Mouse (Mus musculus): ENCODE measurements around the gene Cstad.
A peak's percentile ranks its signal among the peaks of the same experiment; 100 is the strongest.

The Cstad gene

DNA sequence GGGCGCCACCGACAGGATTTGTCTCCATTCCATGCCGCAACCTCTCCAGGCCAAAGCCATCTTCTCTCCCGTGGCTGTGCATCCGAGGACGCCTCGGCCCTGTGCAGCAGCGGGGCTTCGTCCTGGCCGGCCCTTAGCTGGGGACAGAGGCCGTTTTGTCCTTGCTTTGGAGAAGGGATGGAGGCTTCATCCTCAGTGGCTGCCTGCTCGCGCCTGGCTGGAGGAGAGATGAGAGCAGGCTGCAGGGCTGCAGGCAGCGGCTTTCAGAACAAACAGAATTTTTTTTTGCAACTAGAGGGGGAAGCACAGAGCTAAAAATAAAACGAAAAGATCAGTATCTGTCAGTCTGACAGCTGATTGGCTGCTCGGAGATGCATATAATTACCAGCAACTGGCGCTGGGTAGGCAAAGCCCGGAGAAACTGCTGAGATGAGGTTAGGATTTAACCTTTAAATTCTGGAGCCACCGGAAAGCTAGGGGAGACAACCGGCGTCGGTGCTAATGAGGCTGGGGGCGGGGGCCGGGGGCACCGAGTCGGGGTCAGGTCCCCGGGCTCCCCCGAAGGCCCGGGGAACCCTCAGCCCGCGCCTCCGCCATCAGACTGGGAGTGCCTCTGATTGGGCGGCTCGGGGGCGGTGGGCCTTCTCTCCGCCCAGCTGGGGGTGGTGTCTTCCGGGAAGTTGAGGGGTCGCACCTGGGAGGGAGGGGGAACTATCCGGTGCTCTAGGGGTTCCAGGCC, at the start of gene Cstad:
TSS of gene Cstad (plus strand) at position 400 of the 739 bp plus-strand sequence.
- DNase-seq (ENCODE audit: low read depth) = peak; percentile 55

DNA sequence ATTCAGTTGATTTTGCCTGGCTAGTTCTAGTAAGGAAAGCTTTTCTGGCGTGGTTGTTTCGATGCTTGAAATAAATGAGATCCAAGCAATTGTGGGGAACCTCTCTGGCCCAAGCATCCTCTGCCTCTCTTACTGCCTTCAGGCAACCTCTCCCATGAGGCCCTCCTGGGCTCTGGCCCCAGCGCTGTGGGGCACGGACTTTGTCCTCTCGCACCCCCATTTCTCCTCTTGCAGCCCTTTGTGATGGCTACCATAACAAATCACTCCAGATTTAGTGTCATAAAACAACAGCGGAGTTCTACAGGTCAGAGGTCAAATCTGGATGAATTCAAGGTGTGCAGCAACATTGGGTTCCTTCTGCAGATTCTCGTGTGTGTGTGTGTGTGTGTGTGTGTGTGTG, 49.1 kb upstream of the Cstad start:
- no peak for DNase-seq (ENCODE audit: low read depth)

DNA sequence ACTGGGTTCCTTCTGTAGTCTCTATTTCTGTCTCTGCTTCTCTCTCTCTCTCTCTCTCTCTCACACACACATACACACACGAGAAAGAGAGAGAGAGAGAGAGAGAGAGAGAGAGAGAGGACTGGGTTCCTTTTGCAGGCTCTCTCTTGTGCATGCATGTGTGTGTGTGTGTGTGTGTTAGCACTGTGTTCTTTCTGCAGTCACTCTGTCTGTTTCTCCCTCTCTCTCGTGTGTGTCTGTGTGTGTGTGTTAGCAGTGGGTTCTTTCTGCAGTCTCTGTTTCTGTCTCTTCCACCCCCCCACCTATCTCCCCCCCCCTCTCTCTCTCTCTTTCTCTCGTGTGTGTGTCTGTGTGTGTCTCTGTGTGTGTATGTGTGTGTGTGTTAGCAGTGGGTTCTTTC, 48.6 kb upstream of the Cstad start:
- no peak for DNase-seq (ENCODE audit: low read depth)

- no peak for DNase-seq (ENCODE audit: low read depth)
Measured at GRCm38 (mm10) chr2:30547455-30548217, 47.2 kb upstream of the Cstad start.

DNA sequence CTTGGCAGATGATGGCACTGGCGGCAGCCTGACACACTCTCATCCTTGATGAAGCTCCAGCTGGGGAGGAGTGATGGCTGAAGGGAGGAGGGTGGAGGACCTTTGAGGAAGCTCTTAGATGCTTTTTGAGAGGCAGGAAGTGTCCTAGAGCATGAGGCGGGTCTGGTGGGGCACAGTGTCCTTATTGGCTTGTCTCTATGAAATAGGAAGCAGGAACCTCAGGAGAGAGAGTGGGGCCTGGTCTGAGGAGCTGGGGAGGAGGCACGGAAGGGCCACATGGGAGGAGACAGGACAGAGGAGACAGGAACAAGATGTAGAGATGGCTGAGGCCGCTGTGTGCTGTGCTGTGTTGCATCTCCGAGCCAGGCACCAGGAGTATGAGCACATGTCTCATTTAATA, 43.3 kb upstream of the Cstad start:
- DNase-seq (ENCODE audit: low read depth) = no peak

DNA sequence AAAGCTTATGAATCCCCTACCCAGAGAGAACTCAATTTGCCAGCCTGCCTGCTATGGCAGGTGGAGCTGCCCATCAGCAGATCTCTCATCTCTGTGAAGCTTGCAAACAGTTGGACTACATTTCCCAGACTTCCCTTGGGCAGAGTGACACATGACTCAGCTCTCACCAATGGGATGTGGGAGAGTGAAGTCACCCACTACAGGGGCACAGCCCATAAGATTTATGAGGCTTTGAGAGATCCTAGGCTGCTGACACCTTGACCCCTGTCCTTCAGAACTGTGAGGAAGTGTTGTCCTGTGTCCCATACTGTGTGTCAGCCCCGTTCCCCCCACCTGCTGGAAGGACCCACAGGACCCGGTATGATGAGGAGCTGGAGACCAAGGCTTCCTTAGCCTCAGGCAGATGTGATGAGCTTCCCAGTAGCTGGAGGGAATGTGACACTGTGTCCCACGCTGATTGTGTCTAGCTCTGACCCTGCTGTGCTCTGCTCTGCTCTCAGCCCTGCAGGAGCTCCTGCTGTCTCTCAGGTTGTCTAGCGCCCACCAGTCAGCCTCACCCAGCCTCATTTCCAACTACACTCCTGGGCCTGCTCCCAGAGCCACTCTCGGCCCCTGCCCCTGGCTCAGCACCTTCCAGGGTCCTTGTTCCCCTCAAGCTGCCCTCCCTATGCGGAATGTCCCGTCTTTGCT, 40.8 kb upstream of the Cstad start:
- DNase-seq (ENCODE audit: low read depth) = peak; percentile 28

DNA sequence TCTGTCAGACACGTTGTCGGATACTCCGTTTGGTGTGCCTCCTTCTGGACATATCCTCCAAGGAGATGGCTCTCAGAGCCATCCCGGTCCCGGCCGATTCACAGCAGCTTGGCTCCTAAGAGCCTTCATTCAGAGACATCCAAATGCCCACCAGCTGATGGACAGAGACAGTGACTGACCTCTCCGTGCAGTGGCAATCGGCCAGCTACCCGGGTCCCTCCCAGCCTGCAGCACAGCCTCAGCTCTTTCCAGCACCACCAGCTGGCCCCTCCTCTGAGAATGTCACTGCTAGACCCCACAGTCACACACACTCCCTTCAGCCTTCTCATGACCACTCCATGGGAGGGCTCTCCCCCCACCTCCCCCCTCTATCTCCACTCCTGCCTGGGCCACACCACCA, 39.6 kb upstream of the Cstad start:
- no peak for DNase-seq (ENCODE audit: low read depth)

DNA sequence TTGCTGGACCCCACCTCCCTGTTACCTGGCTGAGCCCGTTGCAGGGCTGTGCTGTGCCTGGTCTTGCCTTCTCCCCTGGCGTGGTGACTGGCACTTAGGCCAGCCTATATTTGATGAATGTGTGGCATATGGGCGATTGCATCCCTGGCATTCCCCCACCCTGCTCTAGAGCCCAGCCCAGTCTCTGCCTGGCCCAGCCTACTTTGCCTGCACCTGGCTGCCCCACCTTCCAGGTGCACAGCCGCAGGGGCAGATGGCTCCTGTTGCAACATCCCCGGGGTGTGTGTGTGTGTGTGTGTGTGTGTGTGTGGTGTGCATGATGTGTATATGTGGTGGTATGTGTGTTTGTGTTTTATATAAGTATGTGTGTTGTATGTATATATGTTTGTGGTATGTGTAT, 38.3 kb upstream of the Cstad start:
- no peak for DNase-seq (ENCODE audit: low read depth)

GRCm38 (mm10) chr2:30559552-30559951, 35.3 kb upstream of the Cstad start:
- no peak for DNase-seq (ENCODE audit: low read depth)

GRCm38 (mm10) chr2:30562553-30562952, 32.3 kb upstream of the Cstad start:
- no peak for DNase-seq (ENCODE audit: low read depth)

DNA sequence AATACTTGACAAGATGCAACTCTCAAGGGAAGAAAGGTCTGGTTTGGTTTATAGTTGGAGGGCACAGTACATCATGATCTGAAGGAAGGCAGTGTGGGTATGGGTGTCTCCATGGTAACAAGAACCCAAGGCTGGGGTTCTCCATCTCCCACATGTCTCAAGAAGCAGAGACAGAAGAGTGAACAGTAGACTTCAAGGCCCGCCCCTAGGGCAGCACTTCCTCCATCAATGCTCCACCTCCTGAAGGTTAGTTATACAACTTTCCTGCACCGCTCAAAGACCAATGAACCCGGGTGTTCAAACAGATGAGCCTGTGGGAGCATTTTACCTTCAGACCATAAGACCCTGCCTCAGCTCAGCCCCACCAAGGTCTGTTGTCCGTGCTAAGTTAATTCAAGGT, 23.2 kb upstream of the Cstad start:
- no peak for DNase-seq (ENCODE audit: low read depth)

GRCm38 (mm10) chr2:30573522-30573921, 21.3 kb upstream of the Cstad start:
- no peak for DNase-seq (ENCODE audit: low read depth)

GRCm38 (mm10) chr2:30577010-30577409, 17.8 kb upstream of the Cstad start:
- no peak for DNase-seq (ENCODE audit: low read depth)

DNA sequence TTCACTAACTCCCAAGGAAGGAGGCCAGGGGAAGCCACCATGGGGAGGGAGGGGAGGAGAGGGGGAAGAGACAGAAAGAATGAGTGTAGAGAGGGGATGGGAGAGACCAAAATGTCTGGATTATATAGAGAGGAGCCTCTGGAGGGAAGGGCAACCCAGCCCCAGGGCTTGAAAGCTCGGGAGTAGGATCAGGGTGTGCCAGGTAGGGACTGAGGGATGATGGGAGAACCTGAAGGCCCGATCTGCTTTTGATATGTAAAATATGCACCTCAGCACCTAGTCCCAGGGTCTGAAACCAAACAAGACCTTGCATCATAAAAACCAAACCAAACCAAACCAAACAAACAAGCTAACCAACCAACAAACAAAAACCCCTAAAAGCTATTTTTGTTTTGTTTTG, 16.8 kb upstream of the Cstad start:
- DNase-seq (ENCODE audit: low read depth) = no peak

GRCm38 (mm10) chr2:30587161-30587560, 7.7 kb upstream of the Cstad start:
- peak; percentile 61 for DNase-seq (ENCODE audit: low read depth)

- DNase-seq (ENCODE audit: low read depth) = no peak
Measured at GRCm38 (mm10) chr2:30587671-30588070, 7.2 kb upstream of the Cstad start.

DNA sequence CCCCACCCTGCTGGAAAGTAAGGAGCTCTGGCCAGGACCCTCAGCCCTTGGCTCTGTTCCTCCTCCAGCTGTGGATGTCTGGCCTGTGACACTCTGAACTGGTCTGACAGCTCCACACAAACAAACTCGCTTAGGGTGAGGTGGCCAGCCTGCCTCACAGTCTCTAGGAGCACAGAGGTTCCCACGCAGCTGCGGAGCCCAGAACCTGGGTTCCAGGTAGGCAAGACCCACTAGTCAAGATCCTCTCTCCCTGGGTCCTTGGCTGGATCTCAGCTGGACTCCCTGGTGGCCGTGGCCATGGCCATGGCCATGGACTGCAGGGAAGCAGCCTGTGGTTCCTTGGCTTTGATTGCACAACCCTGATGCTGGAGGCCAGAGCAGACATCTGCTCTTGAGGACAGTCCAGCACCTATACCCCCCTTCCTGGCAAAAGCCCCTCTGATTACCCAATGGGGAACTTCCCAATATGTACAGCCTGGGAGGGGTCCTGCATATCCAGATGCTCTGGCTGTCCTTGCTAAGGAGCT, 5.8 kb upstream of the Cstad start:
- no peak for DNase-seq (ENCODE audit: low read depth)

GRCm38 (mm10) chr2:30589781-30590180, 5.1 kb upstream of the Cstad start:
- DNase-seq (ENCODE audit: low read depth) = no peak

- DNase-seq (ENCODE audit: low read depth) = peak; percentile 32
Measured at GRCm38 (mm10) chr2:30590909-30591308, 3.9 kb upstream of the Cstad start.

DNA sequence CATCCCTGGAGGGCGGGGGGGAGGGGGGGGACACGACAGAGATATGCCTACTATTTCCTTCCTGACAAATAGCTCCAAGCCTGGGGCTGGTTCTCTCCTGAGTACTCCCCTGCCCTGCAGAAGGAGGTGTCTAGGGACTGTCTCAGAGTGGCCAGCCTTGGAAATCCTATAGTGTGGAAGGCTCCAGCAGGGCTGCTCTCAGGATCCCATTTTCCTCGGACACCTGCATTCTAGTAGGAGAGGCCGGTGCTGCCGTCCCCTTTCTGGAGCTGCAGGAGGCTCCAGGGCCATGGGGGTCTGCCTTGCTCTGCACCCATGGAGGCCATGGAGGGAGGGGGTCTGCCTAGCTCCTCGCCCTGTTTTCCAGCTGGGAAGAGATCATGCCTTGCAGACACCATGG, 2.4 kb upstream of the Cstad start:
- DNase-seq (ENCODE audit: low read depth) = no peak

GRCm38 (mm10) chr2:30592951-30593350, 1.9 kb upstream of the Cstad start:
- no peak for DNase-seq (ENCODE audit: low read depth)

DNA sequence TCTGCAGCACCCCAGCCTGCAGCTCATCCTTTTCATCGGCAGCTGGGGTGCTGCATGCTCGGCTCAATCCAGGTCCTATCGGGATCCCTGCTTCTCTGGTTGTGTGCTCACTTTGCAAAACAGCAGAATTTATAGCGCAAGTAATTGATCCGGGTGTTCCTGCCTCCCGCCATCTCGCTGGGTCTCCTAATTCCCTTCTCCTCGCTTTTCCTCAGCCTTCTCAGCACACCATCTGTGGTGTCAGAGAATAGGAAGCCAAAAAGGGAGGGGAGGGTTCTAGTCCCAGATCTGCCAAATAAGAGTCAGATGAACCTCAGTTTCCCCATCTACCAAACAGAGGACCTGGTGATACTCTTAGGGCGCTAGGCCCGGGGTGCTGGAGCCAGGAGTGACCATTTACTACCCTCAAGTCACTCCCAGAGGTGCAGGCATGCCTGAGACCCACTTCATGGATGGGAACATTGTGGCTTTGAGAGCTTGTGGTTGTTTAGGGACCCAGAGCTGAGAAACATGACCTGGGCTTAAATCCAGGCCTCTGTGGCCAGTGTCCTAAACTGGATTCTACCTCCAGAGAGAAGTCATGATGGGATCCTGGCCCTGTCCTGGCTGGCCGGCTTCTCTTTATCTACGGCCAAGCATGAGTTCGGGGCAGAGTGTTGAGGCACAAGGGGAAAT, 1.1 kb upstream of the Cstad start:
- DNase-seq (ENCODE audit: low read depth) = no peak
